Mouse (Mus musculus): ENCODE data around the gene Smim13.

DNA sequence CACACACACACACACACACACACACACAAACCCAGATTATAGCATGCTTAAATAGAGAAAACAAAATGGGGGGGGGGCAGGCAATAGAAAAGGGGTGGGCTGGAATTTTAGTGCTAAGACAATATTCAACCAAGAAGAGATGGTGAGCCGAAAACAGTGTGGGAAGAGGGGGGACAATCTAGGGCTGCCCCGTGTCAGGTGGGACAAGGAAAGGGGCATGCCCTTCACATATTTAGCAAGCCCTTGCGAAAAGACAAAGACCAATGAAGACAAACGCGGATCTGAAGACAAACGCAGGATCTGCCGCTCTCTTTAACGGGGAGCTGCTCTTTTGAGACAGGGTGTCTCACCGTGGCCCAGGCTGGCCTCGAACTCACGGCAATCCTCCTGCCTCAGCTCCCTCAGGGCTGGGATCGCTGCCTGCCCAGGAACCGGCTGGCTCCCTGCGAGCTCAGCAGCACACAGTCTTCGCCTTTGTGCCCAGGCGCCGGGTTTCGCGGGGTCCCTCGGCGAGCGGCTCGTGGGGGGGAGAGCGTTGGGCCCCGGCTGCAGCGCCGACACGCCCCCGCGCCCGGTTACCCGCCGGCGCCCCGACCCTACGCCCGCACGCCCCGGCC, 29.8 kb upstream of the Smim13 start:
- TF ChIP-seq ZNF384 (IDR thresholded peaks at IDR 0.05; ENCODE audit: low read depth, low read length) (no peak), CHD2 (IDR thresholded peaks at IDR 0.05; ENCODE audit: low read depth, low read length) (no peak), MAFK (IDR thresholded peaks at IDR 0.05; ENCODE audit: insufficient read depth, low read depth, low read length) (no peak), HCFC1 (IDR thresholded peaks at IDR 0.05; ENCODE audit: borderline replicate concordance, insufficient read depth, low read length) (no peak)
